Mouse (Mus musculus) right cerebral cortex, postnatal 14 days (tissue): ENCODE data around the gene Hdgfl2.

Source experiments
- DNase-seq: peaks from one replicate; pipeline ENCODE4 v3.0.0; 2022

Gene Hdgfl2

GRCm38 (mm10) chr17:56078880-56079795 lies at the start of gene Hdgfl2:
Gene Hdgfl2 (plus strand): TSS chr17:56079634.
- DNase-seq = peak; percentile 98

DNA sequence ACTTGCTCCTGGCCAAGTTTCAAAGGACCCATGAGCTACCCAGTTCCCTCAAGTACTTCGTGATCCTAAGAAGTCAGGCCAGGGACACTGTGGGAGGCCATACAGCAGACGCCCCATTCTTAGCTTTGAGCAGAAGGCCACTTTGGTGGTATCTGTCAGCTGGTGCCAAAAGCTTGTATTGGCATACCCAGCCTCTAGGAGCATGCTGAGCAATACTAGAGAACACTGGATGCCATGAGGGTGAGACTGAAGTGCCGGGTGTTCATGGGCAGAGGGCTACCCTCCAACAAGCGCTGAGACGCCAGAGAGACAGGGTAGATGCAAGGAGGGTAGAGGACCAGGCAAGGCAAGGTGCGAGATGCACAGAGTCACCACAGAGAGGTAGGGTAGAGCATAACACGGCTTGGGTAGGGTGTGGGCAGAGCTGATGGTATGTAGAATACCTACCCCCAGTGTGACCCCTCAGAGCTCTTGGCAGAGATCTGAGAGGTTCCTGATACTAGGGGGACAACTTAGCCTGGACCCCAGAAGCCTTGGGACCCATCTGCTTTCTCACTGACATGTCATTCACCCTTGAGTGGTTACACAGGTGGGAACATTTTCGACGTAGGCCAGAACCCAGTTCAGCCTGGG lies 49.1 kb upstream of the Hdgfl2 start:
- no peak for DNase-seq

DNA sequence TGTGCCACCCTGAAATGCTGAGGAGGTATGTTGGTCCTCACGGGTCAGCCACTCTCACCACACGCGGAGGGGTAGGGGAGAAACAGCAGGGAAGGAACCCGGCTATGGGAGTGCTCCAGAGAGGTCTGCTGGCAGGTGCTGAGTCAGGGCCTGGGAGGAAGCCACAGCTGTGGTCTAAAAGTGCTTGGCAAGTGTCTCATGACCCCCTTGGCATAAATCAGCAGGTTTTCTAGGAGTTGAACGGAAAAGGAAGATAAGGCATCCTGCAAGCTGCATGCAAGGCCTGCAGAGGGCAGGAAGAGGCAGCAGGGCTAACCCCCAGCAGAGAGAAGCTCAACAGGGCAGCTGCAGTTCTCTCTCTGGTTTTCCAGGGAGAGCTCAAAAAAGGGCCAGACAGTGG lies 48.5 kb upstream of the Hdgfl2 start:
- no peak for DNase-seq

GRCm38 (mm10) chr17:56031431-56031830 lies 48.0 kb upstream of the Hdgfl2 start:
- no peak for DNase-seq

GRCm38 (mm10) chr17:56032127-56032733 lies 47.2 kb upstream of the Hdgfl2 start:
- no peak for DNase-seq

DNA sequence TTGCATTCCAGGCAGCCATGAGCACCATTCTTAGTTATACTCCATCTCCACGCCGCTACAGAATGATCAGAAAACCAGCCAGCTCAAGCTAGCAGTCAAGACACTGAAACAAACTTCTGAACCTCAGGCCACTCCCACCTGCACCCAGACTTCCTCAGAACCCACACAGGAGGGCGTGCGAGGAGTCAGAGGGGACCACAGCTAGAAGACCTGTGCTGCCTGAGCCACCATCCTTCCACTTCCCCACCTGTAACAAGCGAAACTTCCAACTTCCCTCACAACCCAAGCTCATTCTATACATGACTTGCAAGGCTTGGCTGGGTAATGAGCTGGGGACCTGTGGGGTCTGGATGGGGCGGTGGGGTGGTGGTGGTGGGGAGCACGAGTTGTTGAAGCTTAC lies 46.6 kb upstream of the Hdgfl2 start:
- DNase-seq = no peak

DNA sequence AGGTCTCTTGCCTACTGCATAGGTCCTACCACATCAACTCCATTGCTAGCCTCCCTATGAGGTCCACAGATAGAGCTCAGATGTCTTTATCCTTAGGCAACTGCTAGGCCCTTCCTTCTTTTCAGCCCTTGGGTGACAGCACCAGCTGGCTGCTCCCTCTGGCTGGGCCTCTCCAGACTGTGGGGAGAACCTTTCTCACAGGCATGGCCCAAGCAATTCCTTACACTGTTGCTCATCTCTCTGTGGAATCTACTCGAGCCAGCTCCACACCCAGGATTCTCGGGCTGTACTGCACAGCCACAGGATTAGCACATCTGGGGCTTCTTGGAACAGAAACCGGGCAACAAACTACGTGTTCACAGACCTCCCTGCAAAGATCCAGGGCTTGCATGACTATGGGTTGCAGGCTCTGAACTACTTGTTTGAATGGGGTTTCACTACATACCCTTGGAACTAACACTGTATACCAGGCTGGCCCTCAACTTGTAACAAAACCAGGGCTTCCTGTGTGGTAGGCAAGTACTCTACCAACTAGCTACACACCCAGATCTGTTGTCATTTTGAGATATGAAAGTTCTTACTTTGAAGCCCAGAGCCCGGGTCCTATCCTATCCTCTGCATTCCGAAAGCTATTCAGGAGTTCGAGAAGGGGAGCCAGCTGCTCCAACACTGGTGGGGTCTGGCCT lies 45.3 kb upstream of the Hdgfl2 start:
- DNase-seq = no peak

GRCm38 (mm10) chr17:56034726-56035100 lies 44.7 kb upstream of the Hdgfl2 start:
- no peak for DNase-seq

DNA sequence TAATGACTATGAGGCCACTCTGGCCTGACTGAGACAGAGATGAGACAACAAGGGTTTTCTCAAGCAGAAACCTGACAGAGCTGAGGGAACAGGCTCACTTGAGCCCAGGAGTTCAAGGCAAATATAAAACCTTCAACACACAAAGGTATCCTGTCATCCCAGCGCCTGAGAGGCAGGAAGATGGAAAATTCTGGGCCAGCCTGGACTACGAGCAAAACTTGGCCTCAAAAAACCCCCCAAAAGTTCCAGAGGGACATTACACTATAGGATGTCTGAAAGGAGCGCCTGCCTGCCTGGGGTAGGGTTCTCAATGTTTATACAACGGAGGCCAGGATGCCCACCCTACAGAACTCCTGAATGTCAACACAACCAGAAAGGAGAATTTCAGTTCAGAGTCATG lies 44.2 kb upstream of the Hdgfl2 start:
- DNase-seq = no peak

- peak; percentile 98 for DNase-seq
Measured at GRCm38 (mm10) chr17:56036176-56036900, 43.1 kb upstream of the Hdgfl2 start, which contains the start of gene Sh3gl1. Gene Sh3gl1 (minus strand): TSS chr17:56036635.

GRCm38 (mm10) chr17:56036901-56037287 lies 42.5 kb upstream of the Hdgfl2 start:
- no peak for DNase-seq

DNA sequence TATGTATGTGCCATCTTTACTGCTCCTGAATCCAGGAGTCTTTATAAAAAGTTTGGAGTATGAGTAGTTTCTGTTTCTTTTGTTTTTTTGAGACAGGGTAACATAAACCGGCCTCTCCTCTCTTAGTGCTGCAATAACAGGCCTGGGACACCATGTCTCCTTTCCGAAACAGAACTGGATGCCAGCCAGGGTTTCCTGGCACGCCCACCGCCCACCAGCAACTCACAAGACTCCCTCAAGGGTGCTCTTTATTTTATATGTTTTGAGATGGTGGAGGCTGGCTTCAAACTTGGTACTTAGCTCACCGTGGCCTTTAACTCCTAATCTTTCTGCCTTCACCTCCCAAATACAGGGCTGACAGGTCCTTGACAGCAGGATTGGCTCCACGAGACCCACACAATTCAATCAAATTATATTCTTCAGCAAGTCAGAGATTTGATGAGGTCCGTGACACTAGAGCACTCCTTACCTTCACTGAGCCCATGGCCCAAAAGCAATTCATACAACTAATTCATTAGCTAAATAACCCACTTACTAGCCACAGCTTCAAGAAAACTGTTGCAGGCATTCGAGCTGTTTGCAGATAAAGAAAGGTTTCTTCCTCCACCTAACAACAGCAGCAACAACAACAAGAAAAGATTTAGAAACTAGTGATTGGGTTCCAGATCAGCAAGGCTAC lies 40.7 kb upstream of the Hdgfl2 start:
- no peak for DNase-seq

DNA sequence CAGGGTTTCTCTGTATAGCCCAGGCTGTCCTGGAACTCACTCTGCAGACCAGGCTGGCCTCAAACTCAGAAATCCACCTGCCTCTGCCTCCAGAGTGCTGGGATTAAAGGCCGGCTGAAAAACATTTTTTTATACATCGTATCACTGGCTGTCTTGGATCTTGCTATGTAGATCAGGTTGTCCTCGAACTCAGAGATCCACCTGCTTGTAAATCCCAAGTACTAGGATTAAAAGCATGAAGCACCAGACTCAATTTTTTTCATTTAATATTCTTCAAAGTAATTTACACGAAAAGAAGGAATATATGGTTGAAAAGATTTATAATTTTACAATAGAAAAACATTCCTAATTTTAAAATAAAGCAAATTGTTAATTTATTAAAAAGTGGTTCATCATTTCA lies 40.1 kb upstream of the Hdgfl2 start:
- no peak for DNase-seq

- DNase-seq = peak; percentile 99
Measured at GRCm38 (mm10) chr17:56040030-56040856, 39.2 kb upstream of the Hdgfl2 start, which contains the start of gene Chaf1a. Gene Chaf1a (plus strand): TSS chr17:56040439.

- DNase-seq = no peak
Measured at GRCm38 (mm10) chr17:56040857-56041163, 38.6 kb upstream of the Hdgfl2 start.

- DNase-seq = no peak
Measured at GRCm38 (mm10) chr17:56051369-56051768, 28.1 kb upstream of the Hdgfl2 start.

DNA sequence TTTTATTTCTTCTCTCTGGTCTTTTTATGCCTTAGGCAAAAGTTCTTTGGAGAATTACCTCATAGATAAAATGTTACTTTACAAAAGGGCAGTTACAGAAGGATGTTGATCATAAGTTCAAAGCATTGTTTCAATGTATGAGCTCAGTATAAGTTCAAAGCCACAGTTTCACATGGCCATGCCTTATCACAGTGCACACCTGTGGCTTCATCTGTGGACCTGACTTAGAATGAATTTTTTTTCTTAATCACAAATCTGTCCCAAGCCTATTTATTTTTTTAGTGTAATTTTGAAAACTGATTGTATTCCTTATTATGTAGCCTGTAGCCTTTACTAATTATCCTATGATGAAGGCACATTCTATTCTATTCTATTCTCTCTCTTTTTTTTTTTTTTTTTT lies 24.5 kb upstream of the Hdgfl2 start:
- no peak for DNase-seq

- no peak for DNase-seq
Measured at GRCm38 (mm10) chr17:56055945-56056678, 23.3 kb upstream of the Hdgfl2 start.

GRCm38 (mm10) chr17:56057381-56058120 lies 21.9 kb upstream of the Hdgfl2 start:
- DNase-seq = no peak

DNA sequence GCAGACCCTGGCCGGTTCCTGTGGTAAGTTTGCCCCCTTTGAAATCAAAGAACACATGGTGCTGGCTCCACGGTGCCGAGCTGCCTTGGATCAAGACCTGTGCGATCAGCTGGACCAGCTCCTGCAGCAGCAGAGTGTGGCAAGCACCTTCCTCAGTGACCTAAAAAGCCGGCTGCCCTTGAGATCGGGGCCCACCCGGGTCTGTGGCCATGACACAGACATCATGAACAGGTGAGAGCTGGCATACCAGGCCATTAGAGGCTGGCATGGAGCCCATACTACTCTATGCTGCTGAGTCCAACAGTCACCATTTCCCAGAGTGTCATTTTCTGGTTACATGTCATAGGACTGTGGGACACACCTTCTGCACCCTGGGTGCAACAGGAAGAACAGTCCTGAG lies 17.4 kb upstream of the Hdgfl2 start:
- no peak for DNase-seq
